Mouse (Mus musculus) forebrain, embryonic 14.5 days (tissue): ENCODE data around the gene Kif26a. TPM values are rescaled to one million over a fixed set of nuclear protein-coding genes. Genes with fewer than 3 reads are reported as not detected.

Source experiments
- ATAC-seq: fragments of 200-750 bp; cut with Nextera tagmentation; 2 replicates; pipeline ENCODE4 v1.8.0; 2017; ENCODE audit warnings: mild to moderate bottlenecking, moderate library complexity
- DNase-seq: peaks from one replicate; pipeline ENCODE4 v3.0.0-alpha.2; 2015; ENCODE audit warnings: low spot score
- H3K27ac ChIP-seq: fragments of 300-500 bp; sonication (generic); 2 replicates; pipeline ENCODE4 v1.5.1; 2014; ENCODE audit warnings: low read depth, mild to moderate bottlenecking, control low read depth, low read length, moderate library complexity
- H3K27me3 ChIP-seq: fragments of 300-500 bp; sonication (generic); replicated peaks from 2 replicates; pipeline ENCODE4 v1.6.1; 2014; ENCODE audit warnings: low read length, control low read depth, mixed read lengths; ENCODE audit not compliant: control insufficient read depth, insufficient read depth
- H3K36me3 ChIP-seq: fragments of 300-500 bp; sonication (generic); 2 replicates; pipeline ENCODE4 v1.6.1; 2014; ENCODE audit warnings: low read length, control low read depth; ENCODE audit not compliant: control insufficient read depth, insufficient read depth
- H3K4me1 ChIP-seq: fragments of 300-500 bp; sonication (generic); 2 replicates; pipeline ENCODE4 v1.6.1; 2014; ENCODE audit warnings: antibody characterized with exemption, low read length, control low read depth; ENCODE audit not compliant: control insufficient read depth, insufficient read depth
- H3K4me2 ChIP-seq: fragments of 300-500 bp; sonication (generic); 2 replicates; pipeline ENCODE4 v1.6.1; 2014; ENCODE audit warnings: mild to moderate bottlenecking, control low read depth, low read length
- H3K4me3 ChIP-seq: fragments of 300-500 bp; sonication (generic); 2 replicates; pipeline ENCODE4 v1.5.1; 2014; ENCODE audit warnings: low read depth, low read length, control low read depth
- H3K9ac ChIP-seq: fragments of 300-500 bp; sonication (generic); 2 replicates; pipeline ENCODE4 v1.6.1; 2014; ENCODE audit warnings: mild to moderate bottlenecking, low read length, control low read depth, moderate library complexity
- H3K9me3 ChIP-seq: fragments of 300-500 bp; sonication (generic); replicated peaks from 2 replicates; pipeline ENCODE4 v1.6.1; 2016; ENCODE audit warnings: low read length, control low read depth, mixed read lengths; ENCODE audit not compliant: control insufficient read depth
- WGBS: fragments of 180-500 bp; shearing (Covaris S2); extraction: QIAGEN DNeasy Blood & Tissue Kit; methylation state at CpG from one replicate; pipeline ENCODE4 v1.1.7; 2014; 5-methylcytosine and 5-hydroxymethylcytosine counted together
- polyA plus RNA-seq: library from polyadenylated mRNA; unstranded; fragments of >200 nt; fragmentation: Nextera tagmentation; extraction: Ambion mirVana; gene quantifications from 2 replicates; pipeline ENCODE4 v1.2.1, GENCODE M21; 2014

Kif26a gene
- polyA plus RNA-seq, 1 experiment from 2014 or later = 11.5 TPM

GRCm38 (mm10) chr12:112182609-112182955 lies 36.6 kb downstream of the Kif26a start:
- ATAC-seq (no peak; the same call in 1 of the 2 replicates), DNase-seq (no peak)
- Histone ChIP-seq H3K27me3 (no peaks in the 10 kb centered on the region), H3K4me2 (no peak overlapping the region), H3K9me3 (no peaks in the 10 kb centered on the region; the same call in 1 of the 2 replicates), H3K4me1 (peaks cover 7% of the 10 kb centered on the region; the same call in 1 of the 2 replicates), H3K36me3 (peaks cover 40% of the 10 kb centered on the region), H3K27ac (peak overlapping the region; percentile 9; the same call in 1 of the 2 replicates), H3K9ac (no peak overlapping the region), H3K4me3 (no peak overlapping the region)
- 38% methylated on average over 7 of the region's 7 CpGs for WGBS

- ATAC-seq (peak; percentile 48), DNase-seq (no peak)
- Histone ChIP-seq H3K4me3 (no peak overlapping the region), H3K9me3 (no peaks in the 10 kb centered on the region; the same call in 1 of the 2 replicates), H3K4me1 (peaks cover 7% of the 10 kb centered on the region; the same call in 1 of the 2 replicates), H3K36me3 (peaks cover 29% of the 10 kb centered on the region), H3K4me2 (no peak overlapping the region), H3K27ac (peak overlapping the region; percentile 14; the same call in 1 of the 2 replicates), H3K27me3 (no peaks in the 10 kb centered on the region), H3K9ac (no peak overlapping the region)
- 42% methylated on average over 6 of the region's 6 CpGs for WGBS
Measured at GRCm38 (mm10) chr12:112183675-112184074, 37.7 kb downstream of the Kif26a start.

DNA sequence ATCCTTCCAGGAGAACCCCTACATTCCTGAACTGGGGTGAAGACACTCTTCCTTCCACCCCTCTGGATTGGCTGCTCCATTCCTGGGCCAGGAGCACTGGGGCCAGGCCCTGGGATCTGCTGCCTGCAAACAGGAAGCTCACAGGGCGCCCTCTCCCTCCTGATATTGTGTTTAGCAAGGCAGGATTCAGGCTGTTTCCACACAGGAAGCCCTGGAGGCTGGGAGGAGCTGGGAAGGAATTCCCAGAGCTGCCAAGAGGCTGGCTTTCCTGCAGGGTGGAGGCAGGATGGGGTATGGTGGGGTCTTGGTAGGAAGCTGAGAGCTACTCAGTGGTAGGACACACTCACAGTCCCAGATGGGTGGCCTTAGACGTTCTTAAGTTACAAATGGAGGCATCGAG lies 38.4 kb downstream of the Kif26a start:
- Histone ChIP-seq H3K4me1 (peaks cover 7% of the 10 kb centered on the region; the same call in 1 of the 2 replicates), H3K9me3 (no peaks in the 10 kb centered on the region; the same call in 1 of the 2 replicates), H3K9ac (peak overlapping the region; percentile 29; the same call in 1 of the 2 replicates), H3K27me3 (no peaks in the 10 kb centered on the region), H3K4me3 (no peak overlapping the region), H3K36me3 (peaks cover 22% of the 10 kb centered on the region), H3K4me2 (no peak overlapping the region), H3K27ac (peak overlapping the region; percentile 41; the same call in 1 of the 2 replicates)
- WGBS = 38% methylated on average over 3 of the region's 3 CpGs
- DNase-seq (no peak), ATAC-seq (no peak)

GRCm38 (mm10) chr12:112186899-112187298 lies 40.9 kb downstream of the Kif26a start:
- no peak for ATAC-seq
- Histone ChIP-seq H3K27ac (no peak overlapping the region), H3K4me3 (no peak overlapping the region), H3K9ac (no peak overlapping the region), H3K36me3 (0 out of 2 replicates have a peak, but pooled peaks cover 2% of the 10 kb centered on the region), H3K4me1 (peaks cover 7% of the 10 kb centered on the region; the same call in 1 of the 2 replicates), H3K4me2 (no peak overlapping the region), H3K9me3 (no peaks in the 10 kb centered on the region), H3K27me3 (no peaks in the 10 kb centered on the region)
- DNase-seq = no peak
- 87% methylated on average over 6 of the region's 6 CpGs for WGBS

GRCm38 (mm10) chr12:112191753-112192152 lies 45.7 kb downstream of the Kif26a start:
- WGBS = 56% methylated on average over 6 of the region's 6 CpGs
- Histone ChIP-seq H3K4me3 (no peak overlapping the region), H3K9ac (no peak overlapping the region), H3K4me2 (no peak overlapping the region), H3K27me3 (no peaks in the 10 kb centered on the region), H3K27ac (no peak overlapping the region), H3K9me3 (no peaks in the 10 kb centered on the region), H3K4me1 (peaks cover 7% of the 10 kb centered on the region), H3K36me3 (no peaks in the 10 kb centered on the region)
- ATAC-seq (no peak), DNase-seq (no peak)

DNA sequence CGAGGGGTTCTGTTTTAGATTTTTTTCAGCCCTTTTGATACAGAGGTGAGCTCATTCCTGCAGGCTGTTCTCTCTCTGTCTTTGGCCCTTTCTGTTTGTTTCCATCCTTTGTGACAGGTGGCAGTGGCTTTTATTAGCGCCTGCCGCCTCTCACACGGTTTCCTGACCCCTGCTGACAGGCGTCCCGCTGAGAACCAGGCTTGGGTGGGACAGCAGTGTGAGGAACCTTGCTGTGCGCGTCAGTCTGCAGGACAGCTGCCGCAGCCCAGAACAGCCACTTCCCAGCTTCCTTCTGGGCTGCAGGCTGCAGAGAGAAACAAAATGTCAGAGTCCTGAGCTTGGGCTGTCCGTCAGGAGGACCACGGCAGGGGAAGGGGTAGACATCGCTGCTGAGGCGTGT lies 49.0 kb downstream of the Kif26a start:
- ATAC-seq (peak; percentile 28; the same call in 1 of the 2 replicates), DNase-seq (no peak)
- Histone ChIP-seq H3K4me1 (peaks cover 14% of the 10 kb centered on the region), H3K27me3 (no peaks in the 10 kb centered on the region), H3K4me3 (no peak overlapping the region), H3K27ac (no peak overlapping the region; the same call in 1 of the 2 replicates), H3K9me3 (no peaks in the 10 kb centered on the region), H3K4me2 (peak overlapping the region; percentile 33), H3K9ac (peak overlapping the region; percentile 40), H3K36me3 (no peaks in the 10 kb centered on the region)
- WGBS = 6% methylated on average over 13 of the region's 13 CpGs

GRCm38 (mm10) chr12:112196562-112196961 lies 50.6 kb downstream of the Kif26a start:
- no peak overlapping the region for H3K27ac ChIP-seq

GRCm38 (mm10) chr12:112199363-112199762 lies 53.4 kb downstream of the Kif26a start:
- Histone ChIP-seq H3K4me3 (no peak overlapping the region), H3K9me3 (no peaks in the 10 kb centered on the region), H3K9ac (no peak overlapping the region), H3K4me2 (no peak overlapping the region), H3K27me3 (no peaks in the 10 kb centered on the region), H3K4me1 (peaks cover 14% of the 10 kb centered on the region), H3K36me3 (no peaks in the 10 kb centered on the region), H3K27ac (no peak overlapping the region)
- DNase-seq = peak; percentile 70
- 22% methylated on average over 3 of the region's 3 CpGs for WGBS
- ATAC-seq = peak; percentile 47

More at GRCm38 (mm10) chr12:112196562-112196961, 50.6 kb downstream of the Kif26a start:
- Histone ChIP-seq H3K4me2 (no peak overlapping the region), H3K4me3 (no peak overlapping the region), H3K9me3 (no peaks in the 10 kb centered on the region), H3K9ac (no peak overlapping the region), H3K36me3 (no peaks in the 10 kb centered on the region), H3K4me1 (peaks cover 14% of the 10 kb centered on the region), H3K27me3 (no peaks in the 10 kb centered on the region)
- DNase-seq = no peak
- ATAC-seq = no peak
- WGBS = 82% methylated on average over 10 of the region's 10 CpGs

DNA sequence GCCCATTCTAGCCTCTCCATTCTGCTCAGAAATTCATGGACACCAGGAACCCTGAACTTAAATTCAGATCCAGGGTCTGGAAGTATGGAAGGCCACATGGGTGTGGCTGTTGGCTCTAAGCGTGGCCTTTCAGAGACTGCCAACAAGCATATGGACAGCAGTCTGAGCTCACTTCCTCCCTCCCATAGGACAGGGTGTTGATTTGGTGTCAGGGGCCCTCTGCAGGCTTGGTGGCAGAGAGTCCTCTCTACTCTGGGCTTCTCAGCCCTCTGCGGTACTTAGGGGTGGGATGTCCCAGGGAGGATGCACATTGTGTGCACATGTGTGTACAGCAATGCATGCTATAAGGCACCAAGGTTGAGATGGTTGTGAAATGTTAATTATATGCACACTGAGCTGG lies 54.0 kb downstream of the Kif26a start:
- no peak for DNase-seq
- WGBS = 64% methylated on average over 2 of the region's 2 CpGs
- no peak overlapping the region for H3K4me3 ChIP-seq
- H3K27ac ChIP-seq = no peak overlapping the region
- ATAC-seq = peak; percentile 32; the same call in 1 of the 2 replicates
- H3K4me1 ChIP-seq = peaks cover 10% of the 10 kb centered on the region; the same call in 1 of the 2 replicates
- no peaks in the 10 kb centered on the region for H3K36me3 ChIP-seq
- no peaks in the 10 kb centered on the region for H3K27me3 ChIP-seq
- no peaks in the 10 kb centered on the region for H3K9me3 ChIP-seq
- H3K9ac ChIP-seq = no peak overlapping the region
- no peak overlapping the region for H3K4me2 ChIP-seq
